Mouse (Mus musculus) cerebellum, adult 2 months (tissue): ENCODE data around the gene Robo2.

Experiments used
- CTCF ChIP-seq: fragments of 200-500 bp; IDR thresholded peaks from 2 replicates; pipeline ENCODE4 v1.5.1; 2011; ENCODE audit warnings: low read depth, mild to moderate bottlenecking, control low read depth, low read length, moderate library complexity, borderline replicate concordance; ENCODE audit not compliant: insufficient read depth
- POLR2A ChIP-seq: fragments of 200-500 bp; IDR thresholded peaks from 2 replicates; pipeline ENCODE4 v1.6.1; 2011; ENCODE audit warnings: low read length, control low read depth, borderline replicate concordance; ENCODE audit not compliant: insufficient read depth

- TF ChIP-seq CTCF (no peak), POLR2A (no peak)
These were observed 410.3 kb downstream of the Robo2 start for GRCm38 (mm10) chr16:74001331-74001730.
